Mouse (Mus musculus) stomach, embryonic 16.5 days (tissue): ENCODE data around the gene Mdga1. TPM values are rescaled to one million over a fixed set of nuclear protein-coding genes. Genes with fewer than 3 reads are reported as not detected.

Source experiments
- ATAC-seq: fragments of 200-750 bp; cut with Nextera tagmentation; 2 replicates; pipeline ENCODE4 v1.8.0; 2017; ENCODE audit warnings: moderate number of reproducible peaks, moderate TSS enrichment; ENCODE audit not compliant: insufficient read depth, low FRiP score
- H3K27ac ChIP-seq: fragments of 300-500 bp; sonication (generic); 2 replicates; pipeline ENCODE4 v1.5.1; 2014; ENCODE audit warnings: low read length
- H3K27me3 ChIP-seq: fragments of 300-500 bp; sonication (generic); 2 replicates; pipeline ENCODE4 v1.6.1; 2014; ENCODE audit warnings: low read length, control low read depth, mixed read lengths; ENCODE audit not compliant: control insufficient read depth, insufficient read depth
- H3K36me3 ChIP-seq: fragments of 300-500 bp; sonication (generic); 2 replicates; pipeline ENCODE4 v1.6.1; 2014; ENCODE audit warnings: low read length; ENCODE audit not compliant: control insufficient read depth, insufficient read depth
- H3K4me1 ChIP-seq: fragments of 300-500 bp; sonication (generic); 2 replicates; pipeline ENCODE4 v1.6.1; 2014; ENCODE audit warnings: low read length, control low read depth, mixed read lengths; ENCODE audit not compliant: control insufficient read depth, insufficient read depth
- H3K4me2 ChIP-seq: fragments of 300-500 bp; sonication (generic); 2 replicates; pipeline ENCODE4 v1.6.1; 2014; ENCODE audit warnings: low read depth, low read length, mixed read lengths
- H3K4me3 ChIP-seq: fragments of 300-500 bp; sonication (generic); replicated peaks from 2 replicates; pipeline ENCODE4 v1.5.1; 2014; ENCODE audit warnings: mild to moderate bottlenecking, low read length
- H3K9ac ChIP-seq: fragments of 300-500 bp; sonication (generic); 2 replicates; pipeline ENCODE4 v1.6.1; 2014; ENCODE audit warnings: low read length
- H3K9me3 ChIP-seq: fragments of 300-500 bp; sonication (generic); replicated peaks from 2 replicates; pipeline ENCODE4 v1.6.1; 2016; ENCODE audit warnings: low read length, control low read depth; ENCODE audit not compliant: control insufficient read depth
- WGBS: fragments of 180-500 bp; shearing (Covaris S2); extraction: QIAGEN DNeasy Blood & Tissue Kit; methylation state at CpG from one replicate; pipeline ENCODE4 v1.1.7; 2014; 5-methylcytosine and 5-hydroxymethylcytosine counted together
- polyA plus RNA-seq: library from polyadenylated mRNA; unstranded; fragments of >200 nt; fragmentation: Nextera tagmentation; extraction: Ambion mirVana; gene quantifications from 2 replicates; pipeline ENCODE4 v1.2.1, GENCODE M21; 2015

Gene Mdga1
- polyA plus RNA-seq, 1 experiment from 2014 or later, result 2.9 TPM

GRCm38 (mm10) chr17:29902406-29903155 lies 67.3 kb downstream of the Mdga1 start:
- Histone ChIP-seq H3K27ac (no peak overlapping the region), H3K27me3 (no peaks in the 10 kb centered on the region), H3K4me2 (no peak overlapping the region), H3K36me3 (no peaks in the 10 kb centered on the region), H3K4me3 (no peak overlapping the region), H3K4me1 (peaks cover 4% of the 10 kb centered on the region; the same call in 1 of the 2 replicates), H3K9ac (no peak overlapping the region), H3K9me3 (no peaks in the 10 kb centered on the region)
- no peak for ATAC-seq
- 46% methylated on average over 16 of the region's 16 CpGs for WGBS

- H3K27me3 ChIP-seq, result 0 out of 2 replicates have a peak, but pooled peaks cover 2% of the 10 kb centered on the region
- no peak overlapping the region for H3K27ac ChIP-seq
- no peak overlapping the region for H3K9ac ChIP-seq
- WGBS, result 86% methylated on average over 5 of the region's 5 CpGs
- H3K4me2 ChIP-seq, result no peak overlapping the region
- no peak overlapping the region for H3K4me3 ChIP-seq
- H3K9me3 ChIP-seq, result no peaks in the 10 kb centered on the region
- H3K36me3 ChIP-seq, result no peaks in the 10 kb centered on the region
- no peak for ATAC-seq
- peaks cover 4% of the 10 kb centered on the region; the same call in 1 of the 2 replicates for H3K4me1 ChIP-seq
These were observed 69.6 kb downstream of the Mdga1 start for GRCm38 (mm10) chr17:29900289-29900688.

GRCm38 (mm10) chr17:29896181-29897054 lies 73.5 kb downstream of the Mdga1 start:
- Histone ChIP-seq H3K27me3 (0 out of 2 replicates have a peak, but pooled peaks cover 4% of the 10 kb centered on the region), H3K4me2 (no peak overlapping the region), H3K36me3 (no peaks in the 10 kb centered on the region), H3K9me3 (no peaks in the 10 kb centered on the region), H3K9ac (no peak overlapping the region), H3K4me3 (no peak overlapping the region), H3K27ac (no peak overlapping the region), H3K4me1 (no peaks in the 10 kb centered on the region; the same call in 1 of the 2 replicates)
- WGBS, result 20% methylated on average over 7 of the region's 7 CpGs
- ATAC-seq, result no peak

GRCm38 (mm10) chr17:29895566-29895965 lies 74.3 kb downstream of the Mdga1 start:
- Histone ChIP-seq H3K4me2 (no peak overlapping the region), H3K4me1 (peaks cover 6% of the 10 kb centered on the region; the same call in 1 of the 2 replicates), H3K9me3 (no peaks in the 10 kb centered on the region), H3K27ac (no peak overlapping the region), H3K4me3 (no peak overlapping the region), H3K9ac (no peak overlapping the region), H3K27me3 (0 out of 2 replicates have a peak, but pooled peaks cover 4% of the 10 kb centered on the region), H3K36me3 (no peaks in the 10 kb centered on the region)
- no peak for ATAC-seq
- WGBS, result 80% methylated on average over 5 of the region's 5 CpGs

GRCm38 (mm10) chr17:29894965-29895364 lies 74.9 kb downstream of the Mdga1 start:
- no peak for ATAC-seq
- WGBS, result 91% methylated on average over 5 of the region's 5 CpGs
- Histone ChIP-seq H3K4me1 (peaks cover 12% of the 10 kb centered on the region; the same call in 1 of the 2 replicates), H3K4me2 (no peak overlapping the region), H3K27me3 (peaks cover 8% of the 10 kb centered on the region; the same call in 1 of the 2 replicates), H3K4me3 (no peak overlapping the region), H3K9ac (no peak overlapping the region), H3K36me3 (no peaks in the 10 kb centered on the region), H3K27ac (no peak overlapping the region), H3K9me3 (no peaks in the 10 kb centered on the region)

DNA sequence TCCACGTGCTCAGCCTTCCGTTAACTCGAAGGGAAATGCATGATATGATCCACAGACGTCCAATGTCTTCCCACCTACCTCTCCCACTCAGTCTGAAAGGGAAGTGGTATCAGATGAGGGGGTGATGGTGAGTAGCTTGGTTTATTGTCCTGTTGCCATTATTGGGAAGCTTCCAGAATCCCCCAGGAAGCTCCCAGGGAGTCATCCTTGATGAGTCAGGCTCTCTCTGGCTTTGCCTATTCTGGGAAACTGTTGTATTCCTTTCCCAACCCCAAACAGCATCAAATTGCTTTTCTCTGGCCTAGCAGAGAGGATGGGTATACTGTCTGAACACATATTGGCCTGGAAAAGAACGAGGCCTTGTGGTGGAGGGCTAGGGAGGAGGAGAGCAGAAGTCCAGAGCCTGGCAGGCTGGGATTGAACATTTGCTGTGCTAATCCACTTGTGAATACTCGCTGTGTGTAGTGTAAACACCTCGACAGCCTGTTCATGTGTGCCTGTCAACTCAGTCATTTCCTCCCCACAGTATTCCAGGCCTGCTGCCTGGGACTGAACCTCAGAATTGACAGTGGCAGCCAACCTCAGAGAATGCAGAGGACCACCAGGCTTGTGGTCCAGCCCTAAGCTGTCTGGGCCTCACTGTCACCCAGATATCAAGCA lies 79.3 kb downstream of the Mdga1 start:
- ATAC-seq, result no peak
- H3K4me1 ChIP-seq, result peaks cover 41% of the 10 kb centered on the region
- no peaks in the 10 kb centered on the region for H3K36me3 ChIP-seq
- H3K4me2 ChIP-seq, result no peak overlapping the region
- WGBS, result 51% methylated on average over 7 of the region's 7 CpGs
- H3K4me3 ChIP-seq, result no peak overlapping the region
- peak overlapping the region; percentile 54 for H3K27ac ChIP-seq
- peaks cover 21% of the 10 kb centered on the region for H3K27me3 ChIP-seq
- no peak overlapping the region for H3K9ac ChIP-seq
- no peaks in the 10 kb centered on the region for H3K9me3 ChIP-seq

DNA sequence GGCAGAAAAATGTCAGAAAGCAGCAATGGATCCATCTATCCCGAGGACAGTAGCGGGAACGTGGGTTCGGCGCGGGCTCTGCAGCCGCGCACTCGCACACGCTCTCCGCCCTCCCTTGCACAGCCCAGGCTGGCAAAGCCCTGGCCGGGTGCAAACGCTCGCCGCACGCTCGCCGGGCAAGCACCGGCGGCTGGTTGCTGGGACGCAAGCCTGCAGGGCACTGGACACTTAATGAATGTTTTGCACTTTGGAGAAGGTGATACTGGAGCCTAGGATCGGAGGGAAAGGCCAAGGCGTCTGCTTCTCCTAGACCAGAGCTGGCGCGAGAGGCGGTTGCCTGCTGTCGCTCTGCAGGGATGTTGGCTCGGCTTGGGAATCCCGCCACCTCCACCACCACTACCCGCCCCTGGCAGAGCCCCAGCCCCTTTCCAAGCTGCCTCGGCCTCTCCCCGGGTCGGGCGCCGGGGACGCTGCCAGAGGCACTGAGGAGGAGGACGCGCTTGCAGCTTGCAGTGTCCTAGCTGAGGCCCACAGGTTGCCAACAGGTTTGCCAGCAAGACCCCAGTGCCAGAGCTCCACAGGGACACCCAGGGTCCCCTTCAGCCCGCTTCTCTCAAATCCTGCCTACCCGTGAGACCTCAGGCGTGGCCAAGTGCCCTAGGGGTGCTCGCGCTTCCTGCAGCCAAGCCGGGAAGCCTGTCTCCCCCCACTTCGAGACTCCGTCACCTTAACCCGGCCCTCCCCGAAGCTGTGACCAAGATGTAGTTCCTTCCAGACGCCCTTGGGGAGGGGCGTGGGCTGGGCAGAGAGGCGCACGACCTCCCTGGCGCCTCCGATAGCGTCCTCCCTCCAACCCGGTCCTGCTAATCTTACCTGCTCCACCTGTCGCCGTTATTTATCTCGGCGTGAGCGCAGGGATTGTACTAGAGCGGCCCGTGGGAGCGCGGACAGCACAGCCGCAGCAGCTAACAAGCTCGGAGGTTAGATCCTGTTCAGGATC lies 80.6 kb downstream of the Mdga1 start:
- H3K9me3 ChIP-seq, result no peaks in the 10 kb centered on the region
- WGBS, result 2% methylated on average over 67 of the region's 67 CpGs
- no peaks in the 10 kb centered on the region for H3K36me3 ChIP-seq
- H3K4me3 ChIP-seq, result peak overlapping the region; percentile 70
- ATAC-seq, result peak; percentile 39; the same call in 1 of the 2 replicates
- H3K4me1 ChIP-seq, result peaks cover 46% of the 10 kb centered on the region
- peak overlapping the region; percentile 94 for H3K4me2 ChIP-seq
- peak overlapping the region; percentile 80 for H3K9ac ChIP-seq
- peaks cover 28% of the 10 kb centered on the region for H3K27me3 ChIP-seq
- H3K27ac ChIP-seq, result peak overlapping the region; percentile 71
